Mouse (Mus musculus): ENCODE data around the gene Tirap. TPM values are rescaled to one million over a fixed set of nuclear protein-coding genes. Genes with fewer than 3 reads are reported as not detected.

Tirap gene
- 11.8 and 12.9 TPM in 2 replicates for polyA plus RNA-seq (2015; fragmentation: Nextera tagmentation; extraction: Ambion mirVana)

GRCm38 (mm10) chr9:35199772-35200471 lies at the start of gene Tirap, which contains the start of gene Srpr:
Gene Tirap (minus strand): TSS chr9:35200291.
Gene Srpr (plus strand): TSS chr9:35200175.
- peaks cover under 1% of the 10 kb centered on the region; the same call in 1 of the 2 replicates for H3K36me3 ChIP-seq (ENCODE audit: control insufficient read depth, insufficient read depth, low read length)
- H3K4me1 ChIP-seq (replicated peaks; ENCODE audit: control insufficient read depth, insufficient read depth, low read length), result peaks cover 7% of the 10 kb centered on the region
- H3K9me3 ChIP-seq (ENCODE audit: control insufficient read depth, low read length), result no peaks in the 10 kb centered on the region
- peak within 1 kb of the TSS; percentile 68 for H3K4me3 ChIP-seq (ENCODE audit: low read length)
- H3K27me3 ChIP-seq (ENCODE audit: control insufficient read depth, insufficient read depth, low read depth, low read length), result no peaks in the 10 kb centered on the region
- peak within 1 kb of the TSS; percentile 65 for H3K4me2 ChIP-seq (ENCODE audit: low read depth, low read length)
- peak; percentile 97 for ATAC-seq (ENCODE audit: low read depth)
- WGBS, result under 1% methylated on average over 39 of the region's 44 CpGs
- H3K9ac ChIP-seq (ENCODE audit: low read length), result peak within 1 kb of the TSS; percentile 86
- H3K27ac ChIP-seq (ENCODE audit: low read length), result peak within 1 kb of the TSS; percentile 30

DNA sequence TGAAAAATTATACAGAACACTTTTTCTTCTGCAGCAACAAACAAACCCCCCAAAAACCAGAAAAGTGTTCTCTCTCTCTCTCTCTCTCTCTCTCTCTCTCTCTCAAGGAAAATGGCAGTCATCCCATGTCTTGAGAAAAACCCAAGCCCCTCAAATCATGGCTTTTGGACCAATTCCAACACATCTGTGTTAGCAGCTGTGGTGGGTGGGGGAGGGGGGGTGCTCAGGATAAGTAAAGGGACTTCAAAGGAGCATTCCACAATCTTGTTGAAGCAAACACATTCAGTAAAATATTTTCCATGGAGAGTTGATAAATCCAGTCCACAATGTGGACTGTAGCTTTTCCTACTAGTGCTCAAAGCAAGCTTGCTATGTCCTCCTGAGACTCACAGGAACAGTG lies 49.4 kb upstream of the Tirap start:
- Histone ChIP-seq H3K4me3 (ENCODE audit: low read length) (no peak overlapping the region), H3K4me1 (replicated peaks; ENCODE audit: control insufficient read depth, insufficient read depth, low read length) (peaks cover 2% of the 10 kb centered on the region; the same call in 1 of the 2 replicates), H3K9ac (ENCODE audit: low read length) (no peak overlapping the region), H3K27ac (ENCODE audit: low read length) (no peak overlapping the region), H3K4me2 (ENCODE audit: low read depth, low read length) (no peak overlapping the region), H3K9me3 (ENCODE audit: control insufficient read depth, low read length) (no peaks in the 10 kb centered on the region), H3K36me3 (ENCODE audit: control insufficient read depth, insufficient read depth, low read length) (no peaks in the 10 kb centered on the region), H3K27me3 (ENCODE audit: control insufficient read depth, insufficient read depth, low read depth, low read length) (no peaks in the 10 kb centered on the region)
- ATAC-seq (ENCODE audit: low read depth), result no peak

DNA sequence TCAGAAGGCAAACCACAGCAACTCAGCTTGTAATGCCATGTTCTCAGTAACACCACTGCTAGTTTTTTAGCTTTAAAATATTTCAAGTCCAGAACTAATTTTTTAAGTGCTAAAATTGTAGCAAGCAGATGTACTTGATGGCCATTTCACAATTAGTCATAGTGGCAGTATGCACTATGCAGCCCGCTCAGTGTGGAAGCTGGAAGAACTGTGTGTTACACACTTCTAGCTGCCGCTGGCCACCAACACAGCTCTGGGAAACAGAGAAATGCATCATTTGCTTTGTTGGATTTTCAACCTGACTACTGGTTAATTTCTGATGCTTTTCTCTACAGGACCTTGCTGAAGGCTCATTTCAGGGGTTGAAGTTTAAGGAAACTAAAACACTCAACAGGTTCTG lies 47.3 kb upstream of the Tirap start:
- 93% methylated on average over 2 of the region's 2 CpGs for WGBS
- no peak overlapping the region for H3K4me3 ChIP-seq (ENCODE audit: low read length)
- no peak overlapping the region for H3K9ac ChIP-seq (ENCODE audit: low read length)
- no peaks in the 10 kb centered on the region for H3K9me3 ChIP-seq (ENCODE audit: control insufficient read depth, low read length)
- H3K4me2 ChIP-seq (ENCODE audit: low read depth, low read length), result no peak overlapping the region
- peaks cover 2% of the 10 kb centered on the region; the same call in 1 of the 2 replicates for H3K4me1 ChIP-seq (replicated peaks; ENCODE audit: control insufficient read depth, insufficient read depth, low read length)
- no peaks in the 10 kb centered on the region for H3K36me3 ChIP-seq (ENCODE audit: control insufficient read depth, insufficient read depth, low read length)
- no peak overlapping the region for H3K27ac ChIP-seq (ENCODE audit: low read length)
- ATAC-seq (ENCODE audit: low read depth), result no peak
- no peaks in the 10 kb centered on the region for H3K27me3 ChIP-seq (ENCODE audit: control insufficient read depth, insufficient read depth, low read depth, low read length)

DNA sequence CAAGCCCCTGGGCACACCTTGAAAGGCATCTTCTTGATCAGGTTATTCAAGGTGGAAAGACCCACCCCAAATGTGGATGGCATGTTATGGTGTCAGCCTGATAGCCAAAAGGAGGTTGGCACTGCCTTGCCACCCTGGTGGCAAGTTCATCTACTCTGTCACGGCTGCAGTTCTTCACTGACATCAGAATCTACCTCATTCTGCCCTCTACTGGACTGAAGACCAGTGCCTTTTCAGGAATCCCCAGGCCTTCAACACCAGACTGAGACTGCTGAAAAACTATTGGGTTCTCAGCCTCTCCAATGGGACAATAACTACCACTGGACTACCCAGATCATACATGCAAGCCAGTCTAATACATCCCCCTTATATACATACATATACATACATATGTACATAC lies 39.6 kb upstream of the Tirap start:
- H3K27ac ChIP-seq (ENCODE audit: low read length), result no peak overlapping the region
- no peaks in the 10 kb centered on the region for H3K27me3 ChIP-seq (ENCODE audit: control insufficient read depth, insufficient read depth, low read depth, low read length)
- ATAC-seq (ENCODE audit: low read depth), result no peak
- H3K36me3 ChIP-seq (ENCODE audit: control insufficient read depth, insufficient read depth, low read length), result no peaks in the 10 kb centered on the region
- 0 out of 2 replicates have a peak, but pooled peaks cover 4% of the 10 kb centered on the region for H3K4me1 ChIP-seq (replicated peaks; ENCODE audit: control insufficient read depth, insufficient read depth, low read length)
- H3K9ac ChIP-seq (ENCODE audit: low read length), result no peak overlapping the region
- no peaks in the 10 kb centered on the region for H3K9me3 ChIP-seq (ENCODE audit: control insufficient read depth, low read length)
- whole genome bisulfite sequencing, result 60% methylated on average over 1 of the region's 1 CpGs
- H3K4me2 ChIP-seq (ENCODE audit: low read depth, low read length), result no peak overlapping the region
- H3K4me3 ChIP-seq (ENCODE audit: low read length), result no peak overlapping the region

DNA sequence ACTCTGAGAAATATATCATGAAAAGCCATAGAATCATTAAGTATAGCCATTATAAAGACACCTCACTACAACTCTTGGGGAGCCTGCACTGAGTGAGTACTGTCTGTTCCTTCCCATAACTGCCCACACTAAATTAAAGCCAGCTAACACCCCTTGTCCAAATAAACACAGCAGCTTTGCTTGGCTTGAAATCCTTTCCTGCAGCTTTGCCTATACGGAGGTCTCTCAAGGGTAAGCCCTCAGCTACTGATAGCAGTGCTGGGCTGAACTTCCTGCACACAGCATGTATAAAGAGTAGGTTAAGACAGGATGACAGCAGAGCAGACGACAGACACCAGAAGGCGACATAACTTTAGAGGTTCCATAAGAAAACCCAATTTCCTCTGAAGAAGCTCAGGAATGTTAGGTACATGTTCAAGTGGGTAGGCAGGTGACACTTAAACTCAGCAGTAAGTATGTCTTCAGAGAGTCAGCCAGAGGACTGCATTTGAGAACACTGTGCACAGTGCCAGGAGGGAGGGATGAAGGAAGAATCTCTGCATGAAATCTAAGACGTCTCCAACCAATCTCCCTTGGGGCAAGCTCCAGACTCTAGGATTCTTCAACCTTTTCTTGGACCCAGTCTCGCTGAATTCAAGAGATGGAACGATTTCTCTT lies 39.0 kb upstream of the Tirap start:
- H3K4me2 ChIP-seq (ENCODE audit: low read depth, low read length), result no peak overlapping the region
- H3K9me3 ChIP-seq (ENCODE audit: control insufficient read depth, low read length), result no peaks in the 10 kb centered on the region
- H3K36me3 ChIP-seq (ENCODE audit: control insufficient read depth, insufficient read depth, low read length), result no peaks in the 10 kb centered on the region; the same call in 1 of the 2 replicates
- H3K27me3 ChIP-seq (ENCODE audit: control insufficient read depth, insufficient read depth, low read depth, low read length), result no peaks in the 10 kb centered on the region
- no peak overlapping the region for H3K4me3 ChIP-seq (ENCODE audit: low read length)
- H3K27ac ChIP-seq (ENCODE audit: low read length), result no peak overlapping the region
- H3K9ac ChIP-seq (ENCODE audit: low read length), result no peak overlapping the region
- ATAC-seq (ENCODE audit: low read depth), result peak; percentile 56; the same call in 1 of the 2 replicates
- 0 out of 2 replicates have a peak, but pooled peaks cover 4% of the 10 kb centered on the region for H3K4me1 ChIP-seq (replicated peaks; ENCODE audit: control insufficient read depth, insufficient read depth, low read length)
- WGBS, result 35% methylated on average over 6 of the region's 6 CpGs

GRCm38 (mm10) chr9:35238371-35238770 lies 38.3 kb upstream of the Tirap start:
- H3K4me3 ChIP-seq (ENCODE audit: low read length), result no peak overlapping the region
- no peak overlapping the region for H3K27ac ChIP-seq (ENCODE audit: low read length)
- 71% methylated on average over 1 of the region's 1 CpGs for WGBS

GRCm38 (mm10) chr9:35235996-35236395 lies 35.9 kb upstream of the Tirap start:
- Histone ChIP-seq H3K4me2 (ENCODE audit: low read depth, low read length) (no peak overlapping the region), H3K27me3 (ENCODE audit: control insufficient read depth, insufficient read depth, low read depth, low read length) (no peaks in the 10 kb centered on the region), H3K9ac (ENCODE audit: low read length) (no peak overlapping the region), H3K36me3 (ENCODE audit: control insufficient read depth, insufficient read depth, low read length) (peaks cover 2% of the 10 kb centered on the region; the same call in 1 of the 2 replicates), H3K9me3 (ENCODE audit: control insufficient read depth, low read length) (no peaks in the 10 kb centered on the region), H3K27ac (ENCODE audit: low read length) (no peak overlapping the region), H3K4me3 (ENCODE audit: low read length) (no peak overlapping the region), H3K4me1 (replicated peaks; ENCODE audit: control insufficient read depth, insufficient read depth, low read length) (0 out of 2 replicates have a peak, but pooled peaks cover 4% of the 10 kb centered on the region)
- 64% methylated on average over 3 of the region's 3 CpGs for WGBS
- ATAC-seq (ENCODE audit: low read depth), result no peak

More at GRCm38 (mm10) chr9:35238371-35238770, 38.3 kb upstream of the Tirap start:
- Histone ChIP-seq H3K9ac (ENCODE audit: low read length) (no peak overlapping the region), H3K9me3 (ENCODE audit: control insufficient read depth, low read length) (no peaks in the 10 kb centered on the region), H3K4me1 (replicated peaks; ENCODE audit: control insufficient read depth, insufficient read depth, low read length) (0 out of 2 replicates have a peak, but pooled peaks cover 4% of the 10 kb centered on the region), H3K36me3 (ENCODE audit: control insufficient read depth, insufficient read depth, low read length) (peaks cover 2% of the 10 kb centered on the region; the same call in 1 of the 2 replicates), H3K27me3 (ENCODE audit: control insufficient read depth, insufficient read depth, low read depth, low read length) (no peaks in the 10 kb centered on the region), H3K4me2 (ENCODE audit: low read depth, low read length) (no peak overlapping the region)
- no peak for ATAC-seq (ENCODE audit: low read depth)

DNA sequence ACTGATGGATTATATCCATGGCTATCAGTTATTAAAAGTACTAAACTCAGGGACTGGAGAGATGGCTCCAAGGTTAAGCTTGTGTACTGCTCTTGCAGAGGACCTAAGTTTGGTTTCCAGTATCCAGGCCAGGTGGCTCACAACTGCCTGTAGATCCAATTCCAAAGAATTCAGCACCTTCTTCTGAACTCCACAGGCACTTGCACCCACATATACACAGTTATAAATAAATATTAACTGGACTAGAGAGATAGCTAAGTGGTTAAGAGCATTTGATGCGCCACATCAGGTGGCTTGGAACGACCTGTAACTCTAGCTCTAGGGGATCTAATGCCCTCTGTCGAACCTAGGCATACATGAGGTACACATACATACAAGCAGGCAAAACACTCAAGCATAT lies 28.6 kb upstream of the Tirap start:
- H3K9me3 ChIP-seq (ENCODE audit: control insufficient read depth, low read length), result no peaks in the 10 kb centered on the region
- no peak for ATAC-seq (ENCODE audit: low read depth)
- H3K9ac ChIP-seq (ENCODE audit: low read length), result no peak overlapping the region
- no peak overlapping the region for H3K4me2 ChIP-seq (ENCODE audit: low read depth, low read length)
- no peaks in the 10 kb centered on the region for H3K4me1 ChIP-seq (replicated peaks; ENCODE audit: control insufficient read depth, insufficient read depth, low read length)
- H3K27ac ChIP-seq (ENCODE audit: low read length), result no peak overlapping the region
- WGBS, result 77% methylated on average over 3 of the region's 3 CpGs
- no peak overlapping the region for H3K4me3 ChIP-seq (ENCODE audit: low read length)
- no peaks in the 10 kb centered on the region for H3K27me3 ChIP-seq (ENCODE audit: control insufficient read depth, insufficient read depth, low read depth, low read length)
- H3K36me3 ChIP-seq (ENCODE audit: control insufficient read depth, insufficient read depth, low read length), result peaks cover 4% of the 10 kb centered on the region

GRCm38 (mm10) chr9:35223466-35223865 lies 23.4 kb upstream of the Tirap start:
- Histone ChIP-seq H3K9ac (ENCODE audit: low read length) (no peak overlapping the region), H3K9me3 (ENCODE audit: control insufficient read depth, low read length) (no peaks in the 10 kb centered on the region), H3K4me2 (ENCODE audit: low read depth, low read length) (no peak overlapping the region), H3K4me1 (replicated peaks; ENCODE audit: control insufficient read depth, insufficient read depth, low read length) (no peaks in the 10 kb centered on the region), H3K27me3 (ENCODE audit: control insufficient read depth, insufficient read depth, low read depth, low read length) (no peaks in the 10 kb centered on the region), H3K4me3 (ENCODE audit: low read length) (no peak overlapping the region), H3K36me3 (ENCODE audit: control insufficient read depth, insufficient read depth, low read length) (peaks cover 8% of the 10 kb centered on the region), H3K27ac (ENCODE audit: low read length) (no peak overlapping the region)
- WGBS, result 93% methylated on average over 3 of the region's 3 CpGs
- ATAC-seq (ENCODE audit: low read depth), result no peak

Data from lung, embryonic 16.5 days (tissue).